Mouse (Mus musculus): ENCODE measurements around the gene Ccdc47. TPM values are rescaled to one million over a fixed set of nuclear protein-coding genes. Genes with fewer than 3 reads are reported as not detected.

Gene Ccdc47
- polyA plus RNA-seq, 1 experiment from 2014 or later = 85.0 TPM

DNA sequence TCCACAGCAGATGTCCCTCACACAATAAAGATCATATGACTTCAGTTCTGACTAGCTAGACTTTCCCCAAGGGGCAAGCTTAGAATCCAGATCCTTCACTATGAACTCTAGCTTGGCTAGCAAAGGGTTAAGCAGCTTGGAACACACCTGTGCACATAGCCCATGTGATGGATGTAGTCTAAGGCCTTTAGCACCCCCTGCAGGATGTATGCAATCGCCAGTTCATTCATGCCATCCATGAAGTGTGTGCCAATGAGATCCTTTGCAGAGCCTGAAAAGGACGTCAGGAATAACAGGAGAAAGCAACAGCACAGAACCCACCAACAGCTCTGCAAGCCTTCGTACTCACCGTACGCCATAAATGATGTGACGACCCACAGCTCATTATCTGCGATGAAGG lies 45.3 kb downstream of the Ccdc47 start:
- H3K36me3 ChIP-seq = peaks cover 46% of the 10 kb centered on the region
- DNase-seq (ENCODE audit: low spot score) = no peak
- 79% methylated on average over 7 of the region's 7 CpGs for WGBS
- H3K27ac ChIP-seq = no peak overlapping the region
- H3K27me3 ChIP-seq (ENCODE audit: insufficient read depth, poor library complexity, severe bottlenecking) = no peaks in the 10 kb centered on the region
- no peaks in the 10 kb centered on the region for H3K4me1 ChIP-seq
- no peak overlapping the region for H3K4me3 ChIP-seq
- no peaks in the 10 kb centered on the region for H3K9me3 ChIP-seq

DNA sequence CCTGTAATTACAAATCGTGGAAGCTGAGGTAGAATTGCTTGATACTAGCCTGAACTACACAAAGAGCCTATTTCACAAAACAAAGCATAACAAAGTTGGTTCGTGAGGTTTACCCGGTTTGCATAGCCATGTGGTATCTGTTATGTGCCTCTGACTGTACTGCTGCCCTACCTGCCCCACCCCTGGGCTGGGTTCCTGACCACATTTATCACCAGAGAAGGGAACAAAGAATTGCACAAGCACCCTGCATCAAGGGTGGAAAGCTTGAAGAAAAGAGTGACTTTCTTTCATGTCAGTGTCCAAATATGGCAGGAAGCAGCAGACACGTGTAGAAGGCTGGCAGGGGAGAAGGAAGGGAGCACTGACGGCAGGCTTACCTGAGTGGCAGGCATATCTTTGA lies 48.7 kb downstream of the Ccdc47 start:
- H3K27ac ChIP-seq = no peak overlapping the region
- H3K4me3 ChIP-seq = no peak overlapping the region
- H3K36me3 ChIP-seq = peaks cover 59% of the 10 kb centered on the region
- DNase-seq (ENCODE audit: low spot score) = no peak
- WGBS = 80% methylated on average over 5 of the region's 5 CpGs
- no peaks in the 10 kb centered on the region for H3K9me3 ChIP-seq
- no peaks in the 10 kb centered on the region for H3K27me3 ChIP-seq (ENCODE audit: insufficient read depth, poor library complexity, severe bottlenecking)
- H3K4me1 ChIP-seq = peaks cover 7% of the 10 kb centered on the region

DNA sequence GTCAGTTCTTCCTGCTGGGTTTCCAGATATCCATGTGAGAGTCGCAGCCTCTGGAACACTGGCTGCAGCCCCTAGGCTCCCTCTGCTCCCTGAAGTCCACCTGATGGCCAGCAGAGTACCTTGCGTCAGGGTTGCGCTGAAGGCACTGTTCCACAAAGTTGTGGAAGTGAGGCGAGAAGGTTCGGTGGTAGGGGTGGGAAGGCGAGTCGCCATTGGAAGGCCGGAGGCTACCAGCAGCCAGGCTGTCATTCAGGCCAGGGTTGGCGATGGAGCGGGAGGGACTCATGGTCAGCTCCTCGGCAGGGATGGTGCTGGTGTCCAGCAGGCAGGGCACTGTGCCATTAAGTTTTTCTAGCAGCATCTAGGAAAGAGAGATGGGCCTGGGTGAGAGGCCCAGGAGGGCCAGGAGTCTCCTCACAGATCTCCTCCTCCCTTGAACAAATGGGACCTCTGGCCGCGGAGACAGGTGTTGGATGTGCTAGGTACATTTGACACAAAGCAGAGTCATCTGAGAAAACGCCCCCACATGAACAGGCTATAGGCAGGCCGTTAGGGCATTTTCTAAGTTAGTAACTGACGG lies 51.5 kb downstream of the Ccdc47 start:
- H3K36me3 ChIP-seq = peaks cover 47% of the 10 kb centered on the region
- 83% methylated on average over 16 of the region's 16 CpGs for WGBS

DNA sequence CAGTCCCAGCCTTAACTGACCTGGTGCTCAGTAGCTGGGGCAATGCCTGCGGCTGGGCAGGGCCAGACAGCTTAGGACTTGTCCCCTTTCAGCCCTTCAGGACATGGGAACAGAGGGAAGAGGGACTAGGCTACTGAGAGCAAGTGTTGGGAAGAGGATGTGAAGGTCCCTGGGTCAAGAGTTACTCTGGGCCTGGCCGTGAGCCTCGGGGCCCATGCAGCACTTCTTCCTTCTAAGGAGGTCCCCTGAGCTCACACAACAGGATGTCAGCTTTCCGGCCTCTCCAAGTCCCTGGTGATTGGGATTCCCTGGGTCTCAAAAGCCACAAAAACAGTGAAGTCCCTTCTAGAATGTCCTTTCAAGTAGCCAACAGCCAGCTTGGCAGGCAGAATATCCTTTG lies 52.6 kb downstream of the Ccdc47 start:
- Histone ChIP-seq H3K36me3 (peaks cover 52% of the 10 kb centered on the region), H3K4me1 (peaks cover 33% of the 10 kb centered on the region), H3K27ac (peak overlapping the region; percentile 47; the same call in 1 of the 2 replicates), H3K4me3 (no peak overlapping the region), H3K9me3 (no peaks in the 10 kb centered on the region), H3K27me3 (ENCODE audit: insufficient read depth, poor library complexity, severe bottlenecking) (no peaks in the 10 kb centered on the region)
- 82% methylated on average over 4 of the region's 4 CpGs for WGBS
- no peak for DNase-seq (ENCODE audit: low spot score)

More for the DNA sequence above, 51.5 kb downstream of the Ccdc47 start:
- no peak overlapping the region for H3K4me3 ChIP-seq
- H3K9me3 ChIP-seq = no peaks in the 10 kb centered on the region
- H3K27me3 ChIP-seq (ENCODE audit: insufficient read depth, poor library complexity, severe bottlenecking) = no peaks in the 10 kb centered on the region
- no peak overlapping the region for H3K27ac ChIP-seq
- DNase-seq (ENCODE audit: low spot score) = peak; percentile 55
- H3K4me1 ChIP-seq = peaks cover 22% of the 10 kb centered on the region

DNA sequence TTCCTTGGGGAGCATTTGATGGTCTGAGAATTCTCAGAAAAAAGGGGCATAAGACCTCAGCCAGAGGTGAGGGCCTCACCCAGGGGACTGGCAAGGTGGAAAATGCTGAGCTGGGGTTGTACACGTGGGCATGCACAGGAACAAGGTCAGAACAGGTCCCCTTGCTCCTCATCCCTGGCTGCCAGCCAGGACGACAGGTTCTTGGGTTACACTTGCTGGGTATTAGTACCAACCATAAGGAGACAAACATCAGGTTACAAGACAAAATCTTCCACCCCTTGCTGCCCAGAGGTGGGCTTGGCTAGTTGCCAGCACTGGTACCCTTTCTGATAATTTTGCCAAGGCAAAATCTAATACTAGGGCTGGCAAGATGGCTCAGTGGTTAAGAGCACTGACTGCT lies 53.9 kb downstream of the Ccdc47 start:
- Histone ChIP-seq H3K36me3 (peaks cover 53% of the 10 kb centered on the region), H3K4me1 (peaks cover 45% of the 10 kb centered on the region), H3K27me3 (ENCODE audit: insufficient read depth, poor library complexity, severe bottlenecking) (no peaks in the 10 kb centered on the region), H3K9me3 (no peaks in the 10 kb centered on the region), H3K4me3 (no peak overlapping the region), H3K27ac (no peak overlapping the region)
- DNase-seq (ENCODE audit: low spot score) = peak; percentile 67
- 85% methylated on average over 2 of the region's 2 CpGs for WGBS

DNA sequence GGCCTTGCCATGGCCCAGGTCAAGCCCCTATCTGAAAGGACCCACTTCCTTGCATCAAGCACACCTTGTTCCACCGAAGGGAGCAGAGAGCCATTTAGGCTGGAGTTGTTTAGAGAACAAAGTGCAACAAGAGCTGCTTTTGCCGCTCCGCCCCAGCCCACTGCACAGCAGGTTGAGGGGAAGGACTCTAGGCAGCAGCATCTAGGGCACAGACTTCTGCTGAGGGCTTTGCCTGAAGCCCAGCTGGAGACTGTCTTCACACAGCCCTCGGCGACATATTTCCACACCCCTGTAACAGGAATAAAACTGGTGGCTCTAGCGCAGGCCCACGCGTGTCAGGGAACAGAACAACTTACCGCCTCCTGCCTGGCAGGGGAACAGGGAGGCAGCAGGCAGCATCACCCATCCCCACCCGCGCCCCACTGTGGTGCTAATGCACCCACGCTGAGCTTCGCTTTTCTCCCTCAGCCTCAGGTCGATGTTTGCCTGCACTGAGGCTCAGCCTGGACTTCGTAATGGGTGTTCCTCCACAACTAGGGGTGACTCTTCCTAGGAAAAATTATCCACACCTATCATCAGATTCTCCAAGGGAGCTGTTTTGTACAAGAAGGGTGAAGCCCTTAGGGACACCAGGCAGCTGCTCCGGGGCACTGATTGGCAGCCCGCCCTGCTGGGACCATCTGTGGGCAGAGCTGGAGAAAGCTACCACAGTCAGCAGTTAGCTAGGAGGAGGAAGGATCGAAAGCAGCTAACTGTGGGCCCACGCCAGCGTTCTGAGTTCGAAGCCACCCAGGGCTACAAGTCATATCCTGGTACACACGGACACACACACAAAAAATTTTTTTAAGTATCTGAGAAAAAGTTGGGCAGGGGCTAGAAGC lies 55.1 kb downstream of the Ccdc47 start, which contains the start of the genes Gm10840 and Limd2:
Gm10840 (plus strand) TSS at position 10 of the 881 bp plus-strand sequence.
Limd2 (minus strand) TSS at position 20 of the 881 bp plus-strand sequence.
- 33% methylated on average over 22 of the region's 22 CpGs for WGBS
- Histone ChIP-seq H3K27me3 (ENCODE audit: insufficient read depth, poor library complexity, severe bottlenecking) (no peaks in the 10 kb centered on the region), H3K36me3 (peaks cover 57% of the 10 kb centered on the region), H3K4me3 (peak within 1 kb of the TSS; percentile 90), H3K27ac (peak within 1 kb of the TSS; percentile 97), H3K4me1 (peaks cover 45% of the 10 kb centered on the region), H3K9me3 (no peaks in the 10 kb centered on the region)
- DNase-seq (ENCODE audit: low spot score) = no peak

DNA sequence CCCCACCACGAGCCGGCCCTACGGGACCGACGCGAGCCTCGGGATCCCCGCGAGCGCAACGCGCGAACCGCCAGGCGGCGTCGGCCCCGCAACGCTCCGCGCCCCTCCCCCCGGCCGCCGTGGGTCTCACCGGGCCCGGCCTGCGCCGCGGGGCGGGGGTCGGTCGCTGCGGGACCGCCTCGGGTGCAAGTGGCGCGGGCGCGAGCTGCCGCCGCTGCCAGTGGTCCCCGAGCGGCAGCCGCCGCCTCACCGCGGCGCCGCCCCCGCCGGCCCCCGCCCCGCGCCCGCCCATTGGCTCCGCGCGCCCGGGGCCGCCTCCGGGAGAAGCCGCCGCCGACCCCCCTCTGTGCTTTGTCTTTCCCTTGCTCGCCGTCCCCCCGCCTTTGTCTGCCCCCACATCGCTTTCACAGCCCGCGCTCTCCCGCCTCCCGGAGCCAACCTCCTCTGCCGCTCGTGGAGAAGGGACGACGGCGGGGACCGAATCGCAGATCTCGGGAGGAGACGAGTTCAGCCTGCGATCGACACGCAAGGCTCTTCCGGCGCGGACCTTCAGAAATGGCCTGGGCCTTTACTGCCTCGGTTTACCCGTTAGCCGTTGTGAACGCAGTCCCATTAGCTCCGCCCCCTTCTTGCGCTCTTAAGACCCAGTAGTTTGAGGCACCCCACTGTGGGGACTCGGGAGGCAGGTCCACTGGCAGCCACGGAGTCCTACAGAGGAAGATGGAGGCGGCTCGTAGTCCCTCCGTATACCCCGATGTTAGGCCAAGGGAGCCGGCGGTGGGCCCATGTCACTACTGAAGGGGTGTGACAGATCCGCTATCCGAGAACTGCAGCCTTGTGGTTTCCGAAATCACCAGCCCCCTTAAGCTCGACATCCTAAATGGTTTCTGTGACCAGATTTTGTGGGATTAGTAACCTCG lies 56.0 kb downstream of the Ccdc47 start:
- peaks cover 58% of the 10 kb centered on the region for H3K36me3 ChIP-seq
- peak overlapping the region; percentile 97 for H3K27ac ChIP-seq
- peak; percentile 89 for DNase-seq (ENCODE audit: low spot score)
- under 1% methylated on average over 80 of the region's 106 CpGs for WGBS
- no peaks in the 10 kb centered on the region for H3K27me3 ChIP-seq (ENCODE audit: insufficient read depth, poor library complexity, severe bottlenecking)
- H3K4me1 ChIP-seq = peaks cover 45% of the 10 kb centered on the region
- H3K4me3 ChIP-seq = peak overlapping the region; percentile 90
- no peaks in the 10 kb centered on the region for H3K9me3 ChIP-seq

DNA sequence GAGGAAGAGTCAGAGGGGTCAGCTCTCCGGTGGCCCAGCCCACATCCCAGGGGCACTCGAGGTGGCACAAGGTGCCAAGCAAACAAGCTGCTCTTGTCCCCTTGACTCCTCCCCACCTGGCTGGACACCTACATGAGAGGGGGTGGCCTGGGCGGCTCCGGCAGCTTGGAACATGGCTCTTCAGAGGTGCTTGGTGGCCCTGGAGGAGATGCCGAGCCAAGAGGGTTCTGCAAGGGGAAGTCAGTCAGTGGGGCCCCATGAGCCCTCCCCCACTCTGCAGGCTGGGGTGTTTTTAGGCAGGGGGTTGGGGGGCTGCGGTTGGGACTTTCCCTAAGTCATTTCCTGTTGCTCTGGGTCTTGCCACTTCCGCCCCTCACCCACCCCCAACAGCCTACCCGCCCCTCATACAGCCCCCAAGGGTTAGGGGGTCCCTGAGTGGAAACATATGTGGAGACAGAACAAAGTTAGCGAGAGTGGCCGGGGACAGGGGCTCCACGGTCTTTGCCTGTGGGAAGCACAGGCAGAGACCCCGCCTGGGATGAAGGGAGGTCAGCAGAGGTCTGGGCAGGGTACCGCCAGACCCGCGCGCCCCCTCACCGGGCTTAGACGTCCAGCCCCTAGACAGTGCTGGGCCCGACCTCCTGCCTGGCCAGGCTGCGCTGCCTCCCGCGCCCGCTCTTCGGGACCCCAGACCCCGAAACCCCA lies 56.8 kb downstream of the Ccdc47 start:
- Histone ChIP-seq H3K4me3 (peak overlapping the region; percentile 90), H3K4me1 (peaks cover 45% of the 10 kb centered on the region), H3K27ac (peak overlapping the region; percentile 97), H3K27me3 (ENCODE audit: insufficient read depth, poor library complexity, severe bottlenecking) (no peaks in the 10 kb centered on the region), H3K36me3 (peaks cover 59% of the 10 kb centered on the region), H3K9me3 (no peaks in the 10 kb centered on the region)
- peak; percentile 82 for DNase-seq (ENCODE audit: low spot score)
- WGBS = under 1% methylated on average over 25 of the region's 25 CpGs

DNA sequence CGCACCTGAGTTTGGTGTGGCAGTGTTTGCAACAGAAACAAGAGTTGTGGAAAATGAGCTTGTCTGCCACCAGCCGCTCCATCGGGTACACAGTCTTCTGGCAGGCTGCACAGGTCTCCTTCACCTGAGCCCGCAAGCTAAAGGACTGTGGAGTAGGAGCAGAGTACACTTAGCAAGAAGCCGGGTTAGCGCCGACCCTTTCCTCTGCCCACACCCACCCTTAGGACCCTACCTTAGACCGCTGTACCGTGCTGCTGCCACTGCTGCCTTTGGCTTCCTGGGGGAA lies 57.3 kb downstream of the Ccdc47 start:
- WGBS = 33% methylated on average over 9 of the region's 9 CpGs
- H3K27ac ChIP-seq = peak overlapping the region; percentile 97
- no peak for DNase-seq (ENCODE audit: low spot score)
- peaks cover 44% of the 10 kb centered on the region for H3K4me1 ChIP-seq
- H3K36me3 ChIP-seq = peaks cover 59% of the 10 kb centered on the region
- peak overlapping the region; percentile 90 for H3K4me3 ChIP-seq
- H3K9me3 ChIP-seq = no peaks in the 10 kb centered on the region
- no peaks in the 10 kb centered on the region for H3K27me3 ChIP-seq (ENCODE audit: insufficient read depth, poor library complexity, severe bottlenecking)

DNA sequence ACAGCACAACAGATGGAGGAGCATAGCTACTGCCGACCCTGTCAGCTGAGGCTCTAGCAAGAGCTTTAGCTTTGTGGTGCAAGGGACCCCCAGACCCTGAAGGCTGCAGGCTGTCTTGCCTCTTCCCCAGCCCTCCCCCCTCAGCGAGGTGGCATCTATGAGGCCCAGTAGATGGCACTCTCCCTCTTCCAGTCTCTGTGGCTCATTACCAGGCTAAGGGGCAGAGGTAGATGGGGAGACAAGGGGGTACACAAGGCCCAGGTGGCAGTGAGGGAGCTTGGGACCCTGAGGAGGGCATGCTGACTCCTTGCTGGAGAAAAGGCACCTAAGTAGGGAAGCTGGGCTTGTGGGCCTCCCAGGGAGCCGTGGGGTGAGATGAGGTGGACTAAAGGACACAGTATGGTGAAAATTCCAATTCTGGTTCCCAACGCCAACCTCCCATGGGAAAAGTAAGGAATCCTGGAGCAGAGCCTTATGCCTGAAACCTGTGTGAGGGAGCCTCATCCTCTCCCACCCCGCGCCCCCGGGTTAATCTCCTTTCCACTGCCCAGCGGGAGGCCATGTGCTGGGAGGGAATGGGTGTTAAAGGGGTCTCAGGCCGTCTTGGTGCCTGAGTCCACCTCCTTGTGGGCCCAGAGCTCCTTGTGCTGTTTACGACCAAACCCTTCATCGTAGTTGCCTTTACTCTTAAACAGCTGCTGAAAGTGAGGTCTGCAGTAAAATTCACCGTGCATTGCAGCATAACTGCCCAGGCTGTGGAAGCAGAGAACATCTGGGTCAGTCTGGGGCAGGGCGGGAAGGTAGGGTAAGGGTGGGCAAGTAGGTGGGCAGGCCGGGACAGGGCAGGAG lies 57.8 kb downstream of the Ccdc47 start:
- Histone ChIP-seq H3K4me3 (peak overlapping the region; percentile 90), H3K4me1 (peaks cover 39% of the 10 kb centered on the region), H3K27me3 (ENCODE audit: insufficient read depth, poor library complexity, severe bottlenecking) (no peaks in the 10 kb centered on the region), H3K27ac (peak overlapping the region; percentile 97), H3K36me3 (peaks cover 58% of the 10 kb centered on the region), H3K9me3 (no peaks in the 10 kb centered on the region)
- no peak for DNase-seq (ENCODE audit: low spot score)
- WGBS = 55% methylated on average over 14 of the region's 14 CpGs

DNA sequence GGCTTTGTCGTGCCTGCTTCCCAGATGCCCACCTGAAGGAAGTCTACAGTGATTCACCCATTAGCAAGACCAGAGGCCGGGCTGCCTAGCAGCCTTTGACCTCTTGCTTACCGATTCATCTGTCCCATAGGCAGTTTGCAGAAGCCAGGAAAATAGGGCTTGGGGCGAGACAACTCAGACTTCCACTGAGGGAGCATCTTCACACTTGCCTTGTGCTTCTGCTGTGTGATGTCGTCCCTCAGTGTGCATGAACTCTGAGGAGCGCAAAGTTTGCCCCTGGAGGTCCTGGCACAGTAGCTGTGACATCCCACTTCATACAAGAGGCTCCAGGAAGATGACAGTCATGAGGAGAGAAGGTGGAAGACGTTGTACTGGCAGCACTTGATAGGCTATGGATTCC lies 59.0 kb downstream of the Ccdc47 start:
- no peak for DNase-seq (ENCODE audit: low spot score)
- Histone ChIP-seq H3K4me1 (peaks cover 38% of the 10 kb centered on the region), H3K27ac (no peak overlapping the region), H3K9me3 (no peaks in the 10 kb centered on the region), H3K4me3 (no peak overlapping the region), H3K27me3 (ENCODE audit: insufficient read depth, poor library complexity, severe bottlenecking) (no peaks in the 10 kb centered on the region), H3K36me3 (peaks cover 68% of the 10 kb centered on the region)
- 86% methylated on average over 7 of the region's 7 CpGs for WGBS
